8 mouse cellular contexts compared by ENCODE assay signal in the genomic region with DNA sequence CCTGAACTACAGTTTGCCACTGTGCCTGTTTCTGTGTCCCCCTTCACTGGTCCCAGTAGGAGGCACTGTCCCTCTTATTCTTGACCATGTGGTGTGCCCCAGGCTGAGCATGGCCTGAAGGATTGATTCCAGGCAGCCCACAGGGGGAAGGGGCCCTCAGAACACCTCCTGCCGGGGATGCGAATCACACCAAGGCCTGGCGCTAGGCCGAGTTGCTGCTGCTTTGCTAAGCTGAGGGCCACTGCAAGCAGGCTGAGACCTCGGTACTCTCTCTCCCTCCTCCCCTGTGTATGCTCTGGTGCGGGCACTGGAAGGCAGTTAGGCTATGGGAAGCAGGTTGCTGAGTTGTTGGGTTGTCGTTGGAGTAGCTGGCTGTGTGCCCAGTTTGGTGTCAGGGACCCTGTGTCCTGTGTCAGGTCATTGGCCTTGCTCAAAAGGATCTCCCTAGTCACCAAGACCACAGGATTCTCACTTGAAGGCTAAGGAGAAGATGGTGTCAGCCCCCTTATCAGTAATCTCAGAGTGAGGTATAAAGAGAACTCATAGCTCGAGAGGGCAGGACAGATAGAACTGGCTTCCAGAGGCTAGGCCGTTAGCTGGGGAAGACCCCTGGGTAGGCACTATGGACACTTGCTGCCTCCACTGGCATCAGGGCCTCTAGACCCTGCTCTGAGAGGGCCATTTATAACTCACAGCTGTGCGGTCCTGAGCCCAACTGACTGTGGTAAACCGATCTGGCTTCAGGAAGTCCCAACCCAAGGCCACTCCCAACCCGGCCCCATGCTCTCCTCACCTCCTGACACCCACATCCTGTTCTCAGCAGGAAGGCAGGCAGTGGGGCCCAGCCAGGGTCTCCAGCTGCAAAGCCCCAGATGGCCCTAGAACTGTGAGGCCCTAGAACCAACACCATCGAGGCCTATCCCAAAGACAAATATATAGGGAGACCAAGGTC. TPM values are rescaled to one million over a fixed set of nuclear protein-coding genes. Genes with fewer than 3 reads are reported as not detected.
DNase-seq lines count a peak whose midpoint lies in the region; ATAC-seq and TF ChIP-seq lines count a peak whose summit lies in the region.

No protein-coding gene starts in this region.

- no peaks in the 10 kb centered on the region for H3K9me3 ChIP-seq in forebrain, embryonic 13.5 days (replicated peaks)

- H3K4me3 ChIP-seq in layer of hippocampus, adult 2 months: no peak overlapping the region
- no peak overlapping the region for H3K4me3 ChIP-seq in forebrain, embryonic 13.5 days

- peak; percentile 58 for TF ChIP-seq CTCF in layer of hippocampus, adult 2 months (conservative IDR thresholded peaks at IDR 0.05)

- no peak for ATAC-seq in forebrain, embryonic 13.5 days

- H3K4me1 ChIP-seq in forebrain, embryonic 13.5 days: peaks cover 86% of the 10 kb centered on the region

- DNase-seq in layer of hippocampus, adult 2 months (ENCODE audit: low spot score in 2 of 2): no peak
- DNase-seq in layer of hippocampus, adult 8-10 months (ENCODE audit: low spot score in 2 of 2): no peak
- DNase-seq in adrenal gland, postnatal 14 days: peak; percentile 81
- peak; percentile 70 for DNase-seq in gastrocnemius, postnatal 25 days
- DNase-seq in kidney, adult 9 months: peak; percentile 67
- peak; percentile 66 for DNase-seq in lung, postnatal 10 days
- peak; percentile 87 to 90 for DNase-seq in thymus, adult 18-20 months

- WGBS in forebrain, embryonic 13.5 days: 63% methylated on average over 13 of the region's 13 CpGs

- H3K27ac ChIP-seq in layer of hippocampus, adult 2 months: peak overlapping the region; percentile 53; the same call in 1 of the 2 replicates
- H3K27ac ChIP-seq in forebrain, embryonic 13.5 days: no peak overlapping the region; the same call in 1 of the 2 replicates

- H3K4me2 ChIP-seq in forebrain, embryonic 13.5 days: no peak overlapping the region

- H3K36me3 ChIP-seq in forebrain, embryonic 13.5 days (ENCODE audit: poor library complexity, severe bottlenecking): peaks cover 21% of the 10 kb centered on the region

- no peak overlapping the region for H3K9ac ChIP-seq in forebrain, embryonic 13.5 days

- H3K27me3 ChIP-seq in forebrain, embryonic 13.5 days: no peaks in the 10 kb centered on the region

RNA-seq across cellular contexts. Expression of a gene that starts 57.9 kb away (rescaled TPM):
- 10 to 100 TPM; 87.7 to 99.3 TPM for total RNA-seq in layer of hippocampus, adult 2 months (2021)
- total RNA-seq in layer of hippocampus, adult 8-10 months (2022): 100 to 1,000 TPM in 1 of 4 experiments, 10 to 100 TPM in 3; 77.0 to 102 (median 92.7) TPM
- total RNA-seq in adrenal gland, postnatal 14 days (2021): 96.4 and 96.9 TPM in 2 replicates
- total RNA-seq in gastrocnemius, postnatal 25 days (2021): 10 to 100 TPM; 26.4 to 29.8 TPM
- polyA plus RNA-seq in forebrain, embryonic 13.5 days (2015; fragmentation: Nextera tagmentation; extraction: Ambion mirVana): 57.2 and 61.3 TPM in 2 replicates

Comparison
In these comparisons a context has a peak if more than half of its experiments do, and no peak if none do; other contexts are left out.
1. DNase-seq: peak in adrenal gland, postnatal 14 days (single experiment), gastrocnemius, postnatal 25 days (single experiment), kidney, adult 9 months (single experiment), lung, postnatal 10 days (single experiment) and thymus, adult 18-20 months (2 of 2); none in layer of hippocampus, adult 2 months (0 of 2) and layer of hippocampus, adult 8-10 months (0 of 2).